Mouse (Mus musculus): Measurements from ENCODE around the gene Ptprd.
"Not testable (repeated sequence)": the region's sequence is repeated elsewhere in the genome, so short reads cannot be mapped to it uniquely, and the experiment has no call there.

The Ptprd gene

GRCm38 (mm10) chr4:76215141-76215540 is 1996.6 kb downstream of the Ptprd start:
- DNase-seq (ENCODE audit: low spot score) = no peak

DNA sequence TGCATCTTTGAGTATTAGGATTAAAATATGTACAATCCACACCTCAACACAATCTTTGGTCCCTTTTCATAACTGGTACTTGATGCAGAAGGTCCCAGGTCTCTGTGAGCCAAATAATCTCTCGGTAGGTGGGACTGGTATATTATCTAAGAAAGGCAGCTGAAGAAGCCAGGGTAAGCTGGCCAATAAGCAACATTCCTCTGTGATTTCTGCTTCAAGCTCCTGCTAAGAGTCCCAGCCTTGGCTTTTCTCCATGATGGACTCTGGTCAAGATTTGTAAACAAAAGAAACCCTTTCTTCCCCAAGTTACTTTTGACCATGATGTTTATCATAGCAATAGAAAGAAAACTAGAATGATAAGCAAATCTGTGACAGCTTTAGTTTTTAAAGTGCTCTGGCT is 2012.4 kb downstream of the Ptprd start:
- DNase-seq (ENCODE audit: low spot score) = no peak

DNA sequence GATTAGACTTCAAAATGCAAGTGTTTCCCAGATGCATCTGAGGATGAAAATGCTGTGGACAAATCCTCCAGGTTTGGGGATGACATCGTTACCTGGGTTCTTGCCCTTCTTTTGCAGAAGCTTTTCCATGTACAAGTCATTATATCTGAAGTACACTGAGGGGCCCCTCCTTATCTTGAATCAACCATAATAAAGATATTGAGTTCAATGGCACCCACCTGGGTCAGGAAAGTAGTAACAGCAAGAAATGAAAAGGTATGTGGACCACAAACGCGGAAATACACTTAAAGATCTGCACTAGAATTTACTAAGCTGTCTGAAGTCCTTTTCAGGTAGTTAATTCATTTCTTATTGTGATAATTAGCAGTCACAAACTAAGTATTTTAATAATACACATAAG is 2017.0 kb downstream of the Ptprd start:
- DNase-seq (ENCODE audit: low spot score) = no peak

DNA sequence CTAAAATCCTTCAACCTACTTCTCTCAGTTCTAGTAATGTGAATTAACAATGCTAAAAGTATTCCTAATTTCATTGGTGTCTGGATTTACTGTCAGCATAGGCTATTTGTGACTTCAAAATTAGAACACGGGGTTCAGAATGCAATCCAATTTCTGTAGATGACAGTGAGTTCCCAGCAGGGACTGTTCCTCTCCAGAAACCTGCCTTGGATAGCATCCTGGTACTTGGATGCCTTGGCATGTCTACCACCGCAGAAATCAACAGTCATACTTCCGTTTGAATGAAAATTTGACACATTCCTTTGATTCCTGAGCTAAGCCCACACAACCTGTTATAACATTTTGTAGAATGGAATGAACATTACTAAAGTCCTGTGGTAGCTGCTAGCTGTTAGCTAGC is 2018.3 kb downstream of the Ptprd start:
- DNase-seq (ENCODE audit: low spot score) = no peak

DNA sequence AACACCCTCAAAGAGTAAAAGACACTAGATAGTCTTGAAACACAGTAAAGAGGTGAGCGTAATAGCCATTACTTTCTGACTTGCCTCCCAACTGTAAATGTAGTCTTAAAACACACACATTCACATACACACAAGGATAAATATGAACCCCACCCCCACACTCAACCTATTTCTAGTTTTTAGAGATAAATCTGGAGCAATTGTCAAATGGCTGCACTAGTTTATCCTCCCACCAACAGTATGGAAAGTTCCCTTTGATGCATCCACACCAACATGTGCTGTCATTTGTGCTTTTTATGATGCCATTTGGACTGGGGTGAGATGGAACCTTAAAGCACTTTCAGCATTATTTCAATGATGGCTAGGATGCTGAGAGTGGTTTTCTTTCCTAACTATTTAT is 2019.7 kb downstream of the Ptprd start:
- no peak for DNase-seq (ENCODE audit: low spot score)

DNA sequence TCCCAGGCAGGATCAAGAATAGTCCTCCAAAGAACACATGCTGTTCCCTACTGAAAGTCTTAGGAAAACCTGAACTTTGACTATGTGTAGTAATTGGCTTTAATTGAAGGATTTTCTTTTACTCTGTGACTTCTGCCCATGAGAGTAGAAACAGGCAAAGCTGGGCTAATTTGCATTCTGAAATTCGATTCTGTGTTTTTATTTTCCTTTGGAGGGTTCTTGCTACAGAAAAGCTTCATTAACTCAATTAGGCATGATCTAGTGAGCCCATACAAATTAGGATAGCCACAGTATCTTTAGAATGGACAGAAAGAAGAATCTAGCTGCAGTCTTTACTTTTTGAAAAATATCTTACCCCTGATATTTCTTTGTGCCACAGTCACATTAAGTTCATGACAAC is 2021.0 kb downstream of the Ptprd start:
- no peak for DNase-seq (ENCODE audit: low spot score)

- no peak for DNase-seq (ENCODE audit: low spot score)
Measured at GRCm38 (mm10) chr4:76183095-76183494, 2028.7 kb downstream of the Ptprd start.

DNA sequence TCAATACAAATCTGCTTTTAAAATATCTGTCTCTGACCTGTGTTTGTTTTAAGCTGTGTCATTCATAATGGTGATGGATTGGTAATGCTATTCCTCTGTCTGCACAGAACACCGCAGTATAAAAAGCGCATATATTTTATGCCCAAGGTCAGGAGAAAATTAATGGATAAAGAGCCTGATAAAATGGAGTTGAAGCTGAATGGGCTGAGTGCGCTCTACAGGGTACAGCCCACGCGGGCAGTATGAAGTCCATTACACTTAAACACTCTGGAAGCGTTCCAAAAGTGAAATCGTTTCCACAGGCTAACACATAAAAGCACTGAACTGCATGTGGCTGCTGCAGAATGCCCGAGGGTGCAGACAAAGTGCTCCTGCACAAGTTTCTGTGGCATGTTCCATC is 2032.3 kb downstream of the Ptprd start:
- no peak for DNase-seq (ENCODE audit: low spot score)

- no peak for DNase-seq (ENCODE audit: low spot score)
Measured at GRCm38 (mm10) chr4:76175086-76175485, 2036.7 kb downstream of the Ptprd start.

DNA sequence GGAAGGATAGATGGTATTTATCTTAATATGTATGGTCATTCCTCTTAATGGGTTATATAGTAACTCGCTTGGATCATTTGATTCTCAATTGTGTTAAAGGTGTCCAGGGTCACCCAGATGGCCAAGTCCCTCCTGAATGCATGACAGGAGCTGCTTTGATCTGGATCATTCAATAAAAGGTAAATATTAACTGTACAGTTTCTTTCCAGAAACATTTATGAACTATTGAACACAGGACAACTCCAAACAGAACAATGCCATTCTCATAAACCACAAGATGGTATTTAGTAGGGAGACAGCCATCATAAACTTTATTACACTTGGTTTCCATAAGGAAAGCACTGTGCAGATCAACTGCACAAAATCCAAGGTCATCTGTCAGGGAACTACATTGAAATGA is 2056.0 kb downstream of the Ptprd start:
- no peak for DNase-seq (ENCODE audit: low spot score)

GRCm38 (mm10) chr4:76154190-76154589 is 2057.6 kb downstream of the Ptprd start:
- no peak for DNase-seq (ENCODE audit: low spot score)

GRCm38 (mm10) chr4:76144925-76145324 is 2066.8 kb downstream of the Ptprd start:
- DNase-seq (ENCODE audit: low spot score) = no peak

DNA sequence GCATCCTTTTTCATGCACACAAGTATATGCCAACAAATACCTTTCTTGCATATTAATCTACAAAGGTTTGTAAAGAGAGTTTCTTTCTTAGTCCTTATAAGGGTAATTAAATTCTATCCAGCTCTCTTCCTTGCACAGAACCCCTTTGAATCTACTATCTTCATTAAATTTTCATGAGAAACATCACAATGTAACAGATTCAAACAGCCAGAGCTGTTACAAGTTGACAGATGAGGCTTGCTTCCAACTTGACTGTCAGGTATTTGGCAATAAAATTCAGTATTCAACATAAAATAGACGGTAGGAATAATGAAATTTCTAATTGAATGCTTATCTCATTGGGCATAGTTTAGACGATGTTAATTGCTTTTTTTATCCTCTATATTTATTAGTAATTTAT is 2067.4 kb downstream of the Ptprd start:
- no peak for DNase-seq (ENCODE audit: low spot score)

- no peak for DNase-seq (ENCODE audit: low spot score)
Measured at GRCm38 (mm10) chr4:76137901-76138300, 2073.9 kb downstream of the Ptprd start.

GRCm38 (mm10) chr4:76136625-76137024 is 2075.1 kb downstream of the Ptprd start:
- no peak for DNase-seq (ENCODE audit: low spot score)

- DNase-seq (ENCODE audit: low spot score) = no peak
Measured at GRCm38 (mm10) chr4:76091845-76092244, 2119.9 kb downstream of the Ptprd start.

DNA sequence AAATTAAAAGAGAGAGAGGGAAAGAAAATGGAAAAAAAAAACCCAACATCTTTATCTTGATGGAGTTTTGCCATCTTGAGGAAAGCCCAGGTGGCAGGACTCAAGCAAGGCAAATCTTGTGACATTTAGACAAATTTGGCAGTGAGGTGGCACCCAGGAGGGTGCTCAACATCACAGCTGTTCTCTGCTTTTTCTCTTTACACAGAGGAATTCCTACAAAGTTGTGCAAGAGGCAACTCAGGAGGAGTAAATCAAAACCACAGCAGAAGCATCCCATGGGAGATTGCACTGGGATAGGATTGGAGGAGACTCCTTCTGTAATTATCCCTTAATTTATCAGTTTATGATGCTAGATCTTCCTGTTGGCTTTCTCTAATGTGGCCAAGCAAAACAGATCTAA is 2121.9 kb downstream of the Ptprd start:
- DNase-seq (ENCODE audit: low spot score) = no peak

DNA sequence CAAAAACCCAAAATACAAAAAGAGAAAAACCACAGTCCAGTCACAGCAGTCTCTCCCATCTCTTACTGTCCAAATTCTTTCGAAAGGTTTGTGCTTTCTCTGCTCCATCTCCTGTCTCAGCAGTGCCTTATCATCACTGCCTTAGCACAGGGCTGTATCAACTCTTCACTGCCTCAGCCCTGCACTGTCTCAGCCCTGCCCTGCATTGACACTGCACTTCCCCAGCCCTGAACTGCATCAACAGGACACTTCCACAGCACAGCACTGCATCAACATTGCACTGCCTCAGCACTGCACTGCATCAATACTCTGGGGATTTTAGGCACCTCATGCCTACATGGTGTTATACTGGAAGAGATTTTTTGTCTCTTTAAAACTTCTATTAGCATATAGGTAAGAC is 2135.7 kb downstream of the Ptprd start:
- DNase-seq (ENCODE audit: low spot score) = no peak

- DNase-seq (ENCODE audit: low spot score) = no peak
Measured at GRCm38 (mm10) chr4:76073286-76073685, 2138.5 kb downstream of the Ptprd start.

- DNase-seq (ENCODE audit: low spot score) = no peak
Measured at GRCm38 (mm10) chr4:76071720-76072119, 2140.0 kb downstream of the Ptprd start.

DNA sequence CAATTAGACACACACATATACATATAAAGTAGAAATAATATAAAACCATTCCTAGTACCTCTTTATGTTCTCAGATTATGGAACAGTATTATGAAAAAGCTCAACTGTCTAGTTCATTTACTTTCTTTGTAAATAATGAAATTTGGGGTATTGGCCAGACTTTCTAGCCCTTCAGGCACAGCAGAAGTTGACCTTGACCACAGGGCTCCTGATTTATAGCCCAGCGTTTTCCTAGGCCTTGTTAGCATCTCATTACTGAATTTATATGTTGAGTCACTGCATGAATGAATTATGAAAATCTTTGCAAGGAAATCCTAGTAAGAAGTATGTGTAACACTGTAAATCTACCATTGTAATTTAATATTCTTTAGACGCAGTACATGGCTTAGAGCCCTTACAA is 2154.9 kb downstream of the Ptprd start:
- no peak for DNase-seq (ENCODE audit: low spot score)

DNA sequence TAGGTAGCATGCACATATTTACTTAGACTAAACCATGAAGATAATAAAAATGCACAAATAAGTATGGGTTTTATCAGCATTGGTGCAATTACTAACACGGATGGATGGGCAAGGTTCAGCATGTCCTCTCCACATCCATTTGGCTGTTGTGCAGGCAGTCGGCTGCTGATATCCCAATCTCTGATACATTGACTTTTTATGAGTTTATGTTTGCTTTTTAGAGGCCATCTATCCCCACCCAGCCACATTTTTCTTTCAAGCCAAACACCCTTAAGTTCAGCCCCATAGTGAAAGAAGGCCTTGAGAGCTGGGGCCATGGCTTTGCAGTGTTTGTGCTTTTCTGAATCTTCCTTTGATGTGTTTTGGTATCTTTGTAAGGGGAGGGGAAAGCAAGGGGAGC is 2166.1 kb downstream of the Ptprd start:
- no peak for DNase-seq (ENCODE audit: low spot score)

DNA sequence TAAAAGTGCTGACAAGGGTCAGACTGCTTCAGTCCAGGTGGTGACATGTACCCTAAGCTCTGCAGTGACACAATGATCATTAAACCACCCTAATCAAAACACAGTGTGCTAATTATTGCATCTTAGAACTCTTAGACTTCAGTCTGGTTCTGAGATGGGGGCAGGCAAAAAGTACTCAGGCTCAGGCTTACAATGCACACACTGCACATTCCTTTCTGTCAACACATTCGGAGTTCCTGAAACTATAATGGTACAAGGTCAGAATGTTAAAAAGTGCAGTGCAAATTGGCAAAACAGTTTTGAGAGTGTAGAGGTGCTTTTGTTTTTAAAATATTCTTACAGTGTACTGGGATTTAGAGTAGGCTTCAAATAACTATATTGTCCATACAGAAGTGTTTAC is 2167.0 kb downstream of the Ptprd start:
- no peak for DNase-seq (ENCODE audit: low spot score)

- not testable (repeated sequence) for DNase-seq (ENCODE audit: low spot score)
Measured at GRCm38 (mm10) chr4:76037178-76037577, 2174.6 kb downstream of the Ptprd start.
